Mouse (Mus musculus): Measurements from ENCODE around the gene Hoxd4.

The Hoxd4 gene

DNA sequence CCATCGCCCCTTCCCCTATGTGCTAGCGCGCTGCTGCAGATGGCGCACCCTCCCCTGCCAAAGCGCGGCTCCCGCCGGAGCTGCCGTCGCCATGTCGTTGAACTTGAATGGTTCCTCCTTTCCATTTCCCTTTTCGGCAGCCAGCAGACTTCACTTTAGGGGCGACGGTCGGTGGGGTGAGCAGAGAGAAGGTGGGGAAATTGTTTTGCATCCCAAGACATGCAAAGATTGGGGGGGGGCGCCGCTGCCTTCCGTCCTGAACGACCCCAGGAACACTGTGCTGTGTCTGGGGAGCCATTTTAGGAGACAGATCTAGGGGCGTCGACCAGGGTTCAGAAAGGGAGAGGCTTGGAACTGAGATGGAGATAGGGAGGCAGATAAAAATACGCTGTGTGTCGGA, 31.7 kb upstream of the Hoxd4 start:
- no peak for DNase-seq

DNA sequence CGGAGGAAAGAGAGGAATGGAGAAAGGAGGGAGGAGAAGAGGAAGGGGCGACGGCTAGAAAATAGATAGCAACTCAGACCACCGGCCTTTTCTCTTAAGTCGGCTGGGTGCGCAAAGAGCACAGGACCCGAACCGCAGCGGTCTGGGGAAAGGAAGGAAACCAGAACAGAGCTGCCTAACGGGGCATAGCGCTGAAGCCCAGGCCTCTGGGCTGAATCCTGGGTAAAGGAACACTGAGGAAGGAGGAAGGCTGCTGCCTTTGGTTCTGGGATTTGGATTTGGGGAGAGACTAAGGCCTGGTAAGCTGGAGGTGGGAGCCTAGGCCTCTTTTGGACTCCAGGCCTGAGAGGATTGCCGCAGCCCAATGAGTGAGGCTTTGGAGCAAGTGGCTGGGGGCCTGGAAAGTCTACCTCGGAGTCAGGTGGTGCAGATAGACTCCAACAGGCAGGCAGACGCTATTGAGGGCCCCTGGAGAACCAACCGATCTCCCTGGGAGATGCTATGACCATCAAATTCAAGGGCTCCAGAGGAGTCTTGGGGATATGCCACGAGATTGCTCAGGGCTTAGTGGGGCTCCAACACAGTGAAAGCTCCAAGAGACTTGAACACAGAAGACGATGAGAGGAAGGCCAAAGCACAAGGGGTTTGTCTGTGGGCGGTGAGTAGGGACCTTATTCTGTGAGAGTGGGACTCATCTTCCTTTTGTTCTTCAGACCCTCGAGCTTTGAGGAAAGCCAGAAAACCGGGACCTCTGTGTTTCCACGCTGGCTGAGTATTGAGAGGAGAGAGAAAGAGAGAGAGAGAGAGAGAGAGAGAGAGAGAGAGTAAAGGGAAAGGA, 30.9 kb upstream of the Hoxd4 start:
- DNase-seq = no peak

DNA sequence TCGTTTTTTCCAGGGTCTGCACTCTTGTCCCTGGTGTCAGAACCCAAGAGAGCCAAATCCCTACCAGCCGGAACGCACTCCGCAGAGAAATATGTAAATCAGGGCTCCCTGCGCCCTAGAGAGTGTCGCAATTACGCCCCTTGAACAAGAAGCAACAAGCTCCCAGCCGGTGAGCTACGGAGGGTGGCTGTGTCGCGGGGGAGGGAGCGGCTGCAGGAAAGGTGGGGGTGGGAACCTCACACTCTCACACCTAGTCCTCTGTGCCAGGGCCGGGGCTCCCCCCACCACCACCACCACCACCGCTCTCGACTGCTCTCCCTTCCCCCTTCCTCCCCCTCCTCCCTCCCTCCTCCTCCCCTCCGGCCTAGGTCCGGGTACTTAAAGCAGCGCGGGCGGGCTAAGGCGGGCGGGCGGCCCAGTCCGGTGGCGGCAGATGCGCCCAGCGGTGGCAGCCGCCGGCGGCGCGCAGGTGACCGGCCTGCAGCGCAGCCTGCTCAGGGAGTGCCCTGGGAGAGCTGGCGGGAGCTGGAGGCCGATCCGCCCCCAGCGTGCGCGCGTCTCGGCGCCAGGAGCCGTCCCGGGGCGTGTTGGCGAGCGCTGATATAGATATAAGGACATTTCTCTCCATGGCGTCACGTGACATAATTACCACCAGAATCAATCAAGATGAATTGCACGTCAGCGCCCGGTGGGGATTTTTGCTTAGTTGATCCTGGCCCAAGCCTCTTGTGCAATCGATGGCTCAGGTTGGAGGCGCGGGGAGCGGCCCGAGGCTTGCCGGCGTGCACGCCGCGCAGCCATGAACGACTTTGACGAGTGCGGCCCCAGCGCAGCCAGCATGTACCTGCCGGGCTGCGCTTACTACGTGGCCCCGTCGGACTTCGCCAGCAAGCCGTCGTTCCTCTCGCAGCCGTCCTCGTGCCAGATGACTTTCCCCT, 29.9 kb upstream of the Hoxd4 start:
- DNase-seq = no peak

DNA sequence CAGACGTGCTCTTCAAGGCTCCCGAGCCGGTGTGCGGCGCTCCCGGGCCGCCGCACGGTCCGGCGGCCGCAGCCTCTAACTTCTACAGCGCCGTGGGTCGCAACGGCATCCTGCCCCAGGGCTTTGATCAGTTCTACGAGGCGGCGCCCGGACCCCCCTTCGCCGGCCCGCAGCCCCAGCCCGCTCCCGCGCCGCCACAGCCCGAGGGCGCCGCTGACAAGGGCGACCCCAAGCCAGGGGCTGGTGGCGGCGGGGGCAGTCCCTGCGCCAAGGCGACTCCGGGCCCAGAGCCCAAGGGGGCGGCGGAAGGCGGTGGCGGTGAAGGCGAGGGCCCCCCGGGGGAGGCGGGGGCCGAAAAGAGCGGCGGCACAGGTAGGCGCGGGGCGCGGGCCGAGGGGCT, 28.9 kb upstream of the Hoxd4 start:
- DNase-seq = no peak

DNA sequence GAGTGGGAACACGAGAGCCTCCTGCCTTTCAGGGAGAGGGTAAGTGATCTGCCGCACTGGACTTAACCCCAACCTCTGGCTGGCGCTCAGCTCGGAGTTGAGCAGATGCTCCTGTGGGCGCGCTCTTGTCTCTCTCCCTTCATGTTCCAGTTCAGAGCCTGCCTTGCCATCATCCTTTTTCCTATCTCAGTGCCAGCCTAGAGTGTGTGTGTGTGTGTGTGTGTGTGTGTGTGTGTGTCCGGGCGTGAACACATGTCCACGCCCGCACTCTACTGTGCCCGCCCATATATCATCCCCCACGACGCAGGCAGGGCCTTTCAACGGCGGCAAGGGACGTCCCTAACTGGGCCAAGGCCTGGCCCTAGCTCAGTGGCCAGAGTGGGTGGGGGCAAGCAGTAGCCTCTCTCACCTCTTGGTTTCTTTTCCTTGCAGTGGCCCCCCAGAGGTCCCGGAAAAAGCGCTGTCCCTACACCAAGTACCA, 28.2 kb upstream of the Hoxd4 start:
- DNase-seq = no peak

DNA sequence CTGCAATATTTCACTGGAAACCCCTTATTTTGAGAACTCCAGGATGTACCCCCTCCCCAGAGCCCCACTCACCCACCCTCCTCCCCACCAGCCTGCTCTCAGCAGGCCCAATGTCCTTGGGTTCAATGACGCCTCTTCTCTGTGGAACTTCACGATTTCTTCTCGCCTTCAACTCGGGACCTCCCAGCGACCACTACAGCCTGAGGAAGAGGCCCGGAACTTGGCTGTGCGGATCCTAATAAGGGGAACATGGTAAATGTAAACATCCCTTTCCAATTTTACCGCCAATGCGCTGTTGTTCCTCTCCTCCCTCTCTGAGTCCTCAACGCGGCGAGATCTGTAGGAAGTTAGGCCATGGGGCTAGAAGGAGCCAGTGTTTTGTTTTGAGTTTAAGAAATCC, 27.6 kb upstream of the Hoxd4 start:
- no peak for DNase-seq

DNA sequence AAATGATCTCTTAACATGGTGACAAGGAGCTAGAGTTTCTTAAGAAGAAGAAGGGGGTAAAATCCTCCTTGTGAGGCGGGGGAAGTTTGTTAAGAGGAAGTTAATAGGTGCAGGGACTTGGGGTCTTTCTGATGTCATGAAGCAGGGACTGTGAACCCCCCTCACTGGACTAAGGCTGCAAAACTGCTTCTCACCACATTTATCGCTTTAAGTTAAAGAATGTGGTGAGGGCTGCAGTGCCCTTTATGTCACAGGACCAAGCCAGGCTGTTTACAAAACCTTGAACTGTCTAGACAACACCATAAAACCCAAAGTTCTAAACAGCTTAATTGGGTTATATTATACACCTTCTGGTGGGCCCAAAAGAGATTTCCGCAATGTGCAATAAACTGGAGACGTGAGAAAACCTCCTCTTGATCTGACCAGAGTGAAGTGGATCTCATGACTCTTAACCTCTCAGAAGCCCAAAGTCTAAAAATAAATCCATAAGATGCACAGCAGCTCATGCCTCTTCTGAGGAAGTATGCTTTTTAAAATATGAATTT, 26.6 kb upstream of the Hoxd4 start:
- DNase-seq = no peak

DNA sequence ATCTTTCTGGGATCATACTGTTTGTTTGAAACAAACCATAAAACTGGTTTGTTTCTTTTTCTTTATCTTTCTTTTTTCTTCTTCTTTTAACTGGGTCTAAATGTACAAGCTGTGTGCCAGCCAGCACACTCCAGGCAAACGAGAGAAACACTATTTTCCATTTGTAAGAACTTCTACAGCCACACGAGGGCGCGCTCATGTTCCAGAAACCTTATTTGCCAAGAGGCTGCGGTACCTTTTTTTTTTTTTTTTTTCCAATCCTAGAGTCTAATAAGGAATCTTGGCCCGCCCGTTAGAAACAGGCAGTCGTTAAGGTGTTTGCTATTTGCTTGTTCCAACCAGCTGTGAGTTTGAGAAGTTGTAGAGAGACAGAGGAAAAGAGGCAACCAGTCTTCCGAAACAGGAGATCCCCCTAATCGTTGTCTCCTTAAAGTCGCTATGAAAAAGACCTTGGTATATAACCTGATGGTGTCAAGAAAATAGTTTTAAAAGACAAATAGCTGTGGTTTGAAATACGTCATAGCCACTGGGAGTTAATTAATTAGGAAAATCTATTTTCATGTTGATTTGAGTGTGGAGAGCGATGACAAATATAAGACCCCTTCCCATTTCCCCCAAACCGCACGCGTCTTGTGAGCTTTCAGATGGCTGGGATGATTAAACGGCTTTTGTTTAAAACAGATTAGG, 25.3 kb upstream of the Hoxd4 start:
- peak; percentile 66 for DNase-seq

DNA sequence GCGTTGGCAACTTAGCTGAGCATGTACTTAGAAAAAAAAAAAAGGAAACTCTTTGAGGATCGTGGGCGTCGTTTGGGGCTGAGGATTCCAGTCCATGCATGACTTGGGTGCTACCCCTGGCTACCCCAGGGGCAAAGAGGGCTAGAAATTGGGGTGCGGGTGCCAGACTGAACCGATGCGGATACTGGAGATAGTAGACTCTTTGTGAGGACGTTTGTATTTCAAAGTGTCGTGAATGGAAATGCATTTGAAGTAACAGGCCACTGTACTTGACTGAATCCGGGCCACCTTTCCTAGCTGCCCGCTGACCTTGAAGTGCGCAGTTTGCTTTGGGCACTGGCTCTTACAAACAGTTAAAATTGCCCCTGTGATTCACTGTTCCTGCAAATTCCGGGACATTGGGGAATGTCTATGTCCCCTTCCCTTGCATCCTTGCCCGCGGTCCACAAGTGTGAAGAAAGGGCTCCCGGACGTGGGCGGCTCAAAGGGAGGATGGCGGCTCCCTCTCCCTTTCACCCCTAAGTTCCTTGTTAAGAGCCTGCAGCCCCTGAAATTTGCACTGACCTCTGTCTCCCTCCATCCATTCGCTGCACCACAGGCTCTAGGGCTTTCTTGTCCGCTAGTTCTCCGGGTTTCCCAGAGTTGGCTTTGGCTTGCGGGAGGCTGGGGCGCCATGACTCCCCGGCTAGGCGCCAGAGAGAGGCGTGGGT, 24.6 kb upstream of the Hoxd4 start:
- DNase-seq = no peak

DNA sequence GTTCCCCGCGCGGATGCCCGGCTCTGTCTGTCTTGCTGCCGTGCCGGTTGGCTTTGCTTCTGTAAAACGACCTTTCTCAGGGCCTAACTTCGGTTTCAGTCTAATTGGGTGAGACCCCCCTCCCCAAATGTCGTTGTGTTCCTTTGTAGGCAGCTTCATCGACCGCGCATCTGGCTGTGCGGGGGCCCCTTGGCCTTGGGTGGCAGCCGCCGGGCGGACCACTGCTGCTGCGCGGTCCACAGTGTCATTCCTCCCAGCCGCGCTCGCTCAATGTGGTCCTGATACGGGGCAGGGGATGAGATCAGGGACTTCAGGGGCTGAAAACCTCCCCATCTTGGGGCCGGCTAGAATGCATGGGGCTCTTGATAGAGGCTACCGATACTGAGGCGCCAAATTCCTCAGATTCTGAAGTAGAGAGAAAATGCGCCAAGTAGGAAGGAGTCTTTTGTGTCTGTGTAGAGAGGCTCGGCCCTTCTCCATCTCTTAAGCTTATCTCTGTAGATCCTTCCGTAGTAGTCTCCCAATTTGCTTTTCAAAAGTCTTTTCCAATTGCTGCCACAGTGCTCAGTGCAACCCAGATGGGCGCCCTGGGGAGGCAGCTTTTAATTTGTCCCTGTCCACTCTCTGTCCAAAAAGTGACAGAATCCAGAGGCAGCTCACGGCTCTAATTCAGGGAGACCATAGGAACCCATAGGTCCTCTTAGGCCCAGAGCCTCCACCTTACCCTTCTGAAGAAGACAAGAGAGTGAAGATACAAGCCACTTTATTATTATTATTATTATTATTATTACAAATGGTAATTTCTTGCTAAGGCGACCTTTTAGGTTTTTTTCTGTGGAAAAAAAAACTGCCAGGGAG, 23.8 kb upstream of the Hoxd4 start:
- DNase-seq = no peak

DNA sequence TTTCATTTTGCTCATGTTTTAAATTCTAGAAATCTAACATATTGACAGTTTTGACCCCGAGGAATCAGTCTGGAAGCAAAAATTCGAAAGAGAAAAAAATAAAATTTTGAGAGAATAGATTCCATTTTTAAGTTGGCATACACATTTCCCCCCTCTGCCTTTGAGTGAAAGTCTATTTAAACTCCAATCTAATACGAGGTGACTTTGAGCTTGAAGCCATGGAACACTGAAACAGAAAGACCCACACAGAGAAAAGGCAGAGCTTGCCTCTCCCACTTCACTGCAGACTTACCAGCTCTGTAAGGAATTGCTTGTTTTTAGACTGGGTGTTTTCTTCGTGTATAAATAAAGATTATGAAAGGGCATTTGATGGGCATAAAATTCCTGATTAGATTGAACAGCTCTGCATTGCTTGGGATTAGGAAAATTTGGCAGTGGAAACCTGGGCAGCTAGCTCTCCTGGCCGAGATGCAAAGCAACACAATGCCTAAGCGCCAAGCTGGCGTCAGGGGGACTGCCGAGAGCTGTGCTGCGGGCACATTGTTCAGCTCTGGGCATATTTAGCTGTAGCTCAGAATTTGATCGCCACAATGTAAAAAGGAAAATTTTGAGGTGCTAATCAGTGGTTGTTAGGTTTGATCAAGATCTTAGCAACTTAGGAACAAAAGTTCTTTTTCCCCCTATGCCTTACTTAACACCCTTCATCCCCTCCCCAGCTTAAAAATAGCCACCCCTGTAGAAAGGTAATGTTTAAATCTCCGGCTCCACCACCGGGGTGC, 22.7 kb upstream of the Hoxd4 start:
- DNase-seq = no peak

DNA sequence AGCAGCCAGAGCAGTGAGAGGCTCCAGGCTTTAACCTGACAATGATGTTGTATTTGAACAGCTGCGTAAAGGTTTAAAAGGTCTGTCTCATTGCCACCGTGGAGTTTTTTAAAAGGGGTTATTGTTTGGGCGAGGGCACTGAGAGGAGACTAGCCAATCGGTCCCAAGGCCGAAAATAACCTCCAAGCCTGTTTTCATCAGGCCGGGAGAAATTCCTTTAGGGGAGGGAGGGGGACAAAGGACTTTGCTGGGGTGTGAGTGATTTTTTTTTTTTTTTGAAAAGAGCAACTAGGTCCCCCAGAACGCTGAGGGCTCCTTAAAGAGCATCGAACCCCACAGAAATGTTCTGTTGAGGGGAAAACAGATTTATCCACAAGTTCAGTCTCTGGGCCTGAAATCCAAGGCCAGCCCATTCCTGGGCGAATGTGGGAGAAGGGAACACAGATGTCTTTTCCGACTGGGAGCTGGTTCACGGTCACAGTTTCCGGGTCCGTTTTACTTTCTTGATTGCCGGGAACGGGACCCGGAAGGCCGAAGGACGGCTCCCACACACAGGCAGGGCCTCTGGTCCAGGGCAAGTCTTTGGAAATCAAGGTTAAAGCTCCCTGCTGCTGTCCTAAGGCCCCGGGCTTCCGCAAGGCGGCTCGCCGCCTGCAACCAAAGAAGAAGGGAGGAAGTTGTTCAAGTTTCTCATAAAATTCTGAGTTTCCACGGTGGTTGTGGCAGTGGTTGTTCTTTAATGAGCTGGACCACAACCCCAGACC, 22.0 kb upstream of the Hoxd4 start:
- DNase-seq = no peak

DNA sequence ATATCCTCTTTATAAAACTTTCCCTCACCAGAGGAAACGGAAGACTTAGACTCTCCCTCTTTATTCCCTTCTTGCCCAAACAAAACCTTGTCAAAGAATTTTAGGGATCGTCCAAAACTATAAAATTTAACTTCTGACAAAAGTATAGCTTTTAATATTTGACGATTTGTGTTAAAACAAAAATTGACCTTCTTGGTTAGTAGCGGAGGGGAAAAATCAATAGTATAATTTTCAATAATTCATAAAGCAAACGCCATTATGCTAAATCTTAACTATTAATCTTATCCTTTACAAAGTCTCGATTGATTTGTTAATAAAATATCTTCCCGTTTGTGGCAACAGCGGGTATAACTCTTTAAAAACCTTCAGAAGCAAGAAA, 21.4 kb upstream of the Hoxd4 start:
- no peak for DNase-seq

DNA sequence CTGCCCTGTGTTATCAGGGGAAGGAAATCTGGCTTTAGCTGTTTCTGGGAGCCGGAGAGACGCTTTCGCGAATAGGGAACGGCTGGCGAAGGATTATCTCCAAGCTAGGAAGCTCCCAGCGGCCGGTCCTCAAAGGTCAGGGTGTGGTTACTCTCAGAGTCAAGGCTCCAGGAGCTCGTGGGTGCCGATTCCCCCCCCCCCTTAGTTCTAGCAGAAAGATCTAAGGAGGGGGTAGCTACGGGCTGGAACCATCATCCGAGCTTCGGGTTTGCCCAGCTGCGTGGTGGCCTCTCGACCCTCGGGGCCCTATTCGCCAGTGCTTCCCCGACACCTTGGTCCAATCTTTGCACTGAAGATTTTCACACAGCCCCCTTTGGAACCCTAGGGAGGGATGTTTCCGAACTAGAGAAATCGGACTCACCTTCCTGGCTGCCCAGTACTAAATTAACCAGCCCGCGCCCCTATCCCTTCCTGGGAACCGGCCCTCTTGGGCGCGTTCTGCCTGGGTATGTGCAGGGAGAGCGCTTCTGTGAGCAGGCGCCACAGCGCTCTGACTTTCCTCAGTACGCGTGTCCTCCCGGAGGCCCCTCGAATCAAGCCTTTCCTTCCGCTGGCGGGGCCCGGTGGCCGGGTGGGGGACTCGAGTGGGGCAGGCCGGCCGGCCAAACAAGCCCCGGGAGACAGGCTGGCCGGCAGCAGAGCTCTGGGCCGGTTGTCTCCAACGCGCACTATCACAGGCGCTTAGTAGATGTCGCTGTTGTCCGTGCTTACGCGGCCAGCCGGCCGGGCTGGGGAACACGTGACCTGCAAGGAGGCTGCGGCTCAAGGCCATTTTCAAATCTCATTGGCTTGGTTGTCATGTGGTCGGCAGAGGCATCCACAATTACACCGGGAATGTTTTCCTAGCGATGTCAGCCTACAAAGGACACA, 20.4 kb upstream of the Hoxd4 start, which contains the start of gene Hoxd10:
Gene Hoxd10 (plus strand): TSS at position 903 of the 930 bp plus-strand sequence.
- no peak for DNase-seq

DNA sequence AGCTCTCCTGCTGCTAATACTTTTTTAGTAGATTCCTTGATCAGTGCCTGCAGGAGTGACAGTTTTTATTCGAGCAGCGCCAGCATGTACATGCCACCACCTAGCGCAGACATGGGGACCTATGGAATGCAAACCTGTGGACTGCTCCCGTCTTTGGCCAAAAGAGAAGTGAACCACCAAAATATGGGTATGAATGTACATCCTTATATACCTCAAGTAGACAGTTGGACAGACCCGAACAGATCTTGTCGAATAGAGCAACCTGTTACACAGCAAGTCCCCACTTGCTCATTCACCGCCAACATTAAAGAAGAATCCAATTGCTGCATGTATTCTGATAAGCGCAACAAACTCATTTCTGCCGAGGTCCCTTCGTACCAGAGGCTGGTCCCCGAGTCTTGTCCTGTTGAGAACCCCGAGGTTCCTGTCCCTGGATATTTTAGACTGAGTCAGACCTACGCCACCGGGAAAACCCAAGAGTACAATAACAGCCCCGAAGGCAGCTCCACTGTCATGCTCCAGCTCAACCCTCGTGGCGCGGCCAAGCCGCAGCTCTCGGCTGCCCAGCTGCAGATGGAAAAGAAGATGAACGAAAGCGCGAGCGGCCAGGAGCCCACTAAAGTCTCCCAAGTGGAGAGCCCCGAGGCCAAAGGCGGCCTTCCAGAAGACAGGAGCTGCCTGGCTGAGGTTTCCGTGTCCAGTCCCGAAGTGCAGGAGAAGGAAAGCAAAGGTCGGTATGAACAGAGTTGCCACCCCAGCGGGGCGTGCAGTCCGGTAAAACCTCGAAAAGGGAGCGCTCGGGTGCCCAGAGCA, 19.5 kb upstream of the Hoxd4 start:
- DNase-seq = no peak

DNA sequence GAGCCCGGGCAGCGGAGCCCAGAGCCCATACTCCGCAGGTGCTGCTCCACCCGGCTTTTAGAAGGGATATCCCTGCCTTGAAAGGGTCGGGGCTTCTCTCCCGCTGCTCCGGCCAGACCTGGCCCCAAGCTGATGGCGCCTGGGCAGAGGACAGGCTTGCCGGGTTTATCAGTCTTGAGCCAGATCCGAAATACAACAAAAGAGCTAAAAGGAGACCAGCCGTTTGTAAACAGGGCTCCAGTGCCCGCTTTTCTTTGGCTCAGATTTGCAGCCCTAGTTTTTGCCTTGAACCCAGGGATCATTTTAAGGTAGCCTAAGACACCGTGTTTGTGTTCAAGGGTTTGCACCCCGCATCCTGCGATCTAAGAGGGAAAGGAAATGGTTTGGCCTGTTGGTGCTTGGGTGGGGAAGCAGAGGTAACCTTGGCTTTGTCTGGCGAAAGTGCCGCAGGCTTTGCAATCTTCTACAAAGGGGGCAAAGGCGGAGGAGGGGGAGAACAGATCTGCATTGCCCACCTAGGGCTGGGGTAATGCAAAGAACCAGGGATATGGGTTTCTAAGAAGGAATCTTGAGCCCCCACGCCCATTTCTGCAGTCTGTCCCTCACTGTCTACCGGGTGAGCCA, 18.8 kb upstream of the Hoxd4 start:
- no peak for DNase-seq

DNA sequence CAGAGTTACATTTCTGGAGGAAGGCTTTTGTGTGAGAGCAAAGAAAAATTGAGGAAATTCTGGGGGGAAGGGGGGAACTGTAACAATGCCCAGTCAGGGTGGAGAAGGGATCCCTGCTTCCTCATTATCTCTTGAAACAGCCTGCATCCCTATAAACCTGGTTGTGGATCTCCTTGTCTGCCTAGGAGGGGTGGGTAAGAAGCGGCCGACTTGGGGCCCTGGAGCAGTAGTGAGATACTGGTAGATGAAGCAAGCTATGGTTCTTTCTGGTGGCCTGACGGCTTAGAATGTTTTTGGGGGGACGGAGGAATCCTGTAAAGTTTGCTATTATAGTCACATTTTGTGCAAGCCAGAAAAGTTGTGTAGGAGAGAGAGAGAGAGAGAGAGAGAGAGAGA, 18.3 kb upstream of the Hoxd4 start:
- DNase-seq = no peak

Data from lung, postnatal 14 days (tissue).